Mouse (Mus musculus): ENCODE data around the gene Acp5.

DNA sequence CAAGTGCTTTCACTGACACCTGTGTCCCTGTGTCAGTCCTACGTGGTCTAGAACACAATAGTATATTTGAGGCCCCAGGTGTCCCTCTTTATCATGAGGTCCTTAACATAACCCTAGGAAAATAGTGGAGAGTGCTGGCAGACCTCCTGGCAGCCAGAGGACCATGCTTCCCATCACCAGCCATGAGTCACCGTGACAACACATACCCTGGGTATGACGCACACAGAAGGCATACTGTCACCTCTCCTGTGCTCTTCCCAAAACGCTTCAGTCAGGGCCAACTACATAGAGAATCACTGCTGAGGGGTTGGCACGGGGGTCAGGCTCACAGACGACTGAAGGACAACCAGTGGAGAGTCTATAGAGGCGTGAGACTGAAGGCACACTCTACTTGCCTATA, 45.5 kb downstream of the Acp5 start:
- TF ChIP-seq POLR2A (IDR thresholded peaks at IDR 0.05; ENCODE audit: borderline replicate concordance, control insufficient read depth, low read depth, low read length) = no peak
- no peak for TF ChIP-seq CTCF (IDR thresholded peaks at IDR 0.05; ENCODE audit: control insufficient read depth, insufficient read depth, low read length)
